Mouse (Mus musculus): ENCODE measurements around the gene Plekhb2. TPM values are rescaled to one million over a fixed set of nuclear protein-coding genes. Genes with fewer than 3 reads are reported as not detected.
A peak's percentile ranks its signal among the peaks of the same experiment; 100 is the strongest.

The Plekhb2 gene
- polyA plus RNA-seq, 1 experiment from 2014 or later, result 36.0 TPM

- WGBS, result 90% methylated on average over 8 of the region's 8 CpGs
- Histone ChIP-seq H3K9me3 (ENCODE audit: control insufficient read depth, low read length) (no peaks in the 10 kb centered on the region), H3K27ac (ENCODE audit: low read depth, low read length) (no peak overlapping the region), H3K4me2 (replicated peaks; ENCODE audit: low read depth, low read length) (no peak overlapping the region), H3K9ac (ENCODE audit: low read depth, low read length) (no peak overlapping the region), H3K27me3 (ENCODE audit: control insufficient read depth, insufficient read depth, low read length) (no peaks in the 10 kb centered on the region), H3K4me1 (ENCODE audit: control insufficient read depth, insufficient read depth, low read length) (no peaks in the 10 kb centered on the region), H3K4me3 (ENCODE audit: low read length) (no peak overlapping the region), H3K36me3 (ENCODE audit: control insufficient read depth, insufficient read depth, low read length) (no peaks in the 10 kb centered on the region; the same call in 1 of the 2 replicates)
- 0 out of 2 replicates have a peak, but pooled peaks have one; percentile 39 for ATAC-seq (ENCODE audit: low FRiP score, low TSS enrichment)
Measured at GRCm38 (mm10) chr1:34868391-34868790, 18.6 kb downstream of the Plekhb2 start.

- no peak for ATAC-seq (ENCODE audit: low FRiP score, low TSS enrichment)
- Histone ChIP-seq H3K27ac (ENCODE audit: low read depth, low read length) (no peak overlapping the region), H3K36me3 (ENCODE audit: control insufficient read depth, insufficient read depth, low read length) (no peaks in the 10 kb centered on the region; the same call in 1 of the 2 replicates), H3K9me3 (ENCODE audit: control insufficient read depth, low read length) (no peaks in the 10 kb centered on the region), H3K4me1 (ENCODE audit: control insufficient read depth, insufficient read depth, low read length) (no peaks in the 10 kb centered on the region), H3K4me3 (ENCODE audit: low read length) (no peak overlapping the region), H3K9ac (ENCODE audit: low read depth, low read length) (no peak overlapping the region), H3K4me2 (replicated peaks; ENCODE audit: low read depth, low read length) (no peak overlapping the region), H3K27me3 (ENCODE audit: control insufficient read depth, insufficient read depth, low read length) (no peaks in the 10 kb centered on the region)
- WGBS, result 97% methylated on average over 16 of the region's 16 CpGs
Measured at GRCm38 (mm10) chr1:34869231-34869630, 19.5 kb downstream of the Plekhb2 start.

- H3K27me3 ChIP-seq (ENCODE audit: control insufficient read depth, insufficient read depth, low read length), result no peaks in the 10 kb centered on the region
- no peak for ATAC-seq (ENCODE audit: low FRiP score, low TSS enrichment)
- H3K9ac ChIP-seq (ENCODE audit: low read depth, low read length), result no peak overlapping the region
- H3K9me3 ChIP-seq (ENCODE audit: control insufficient read depth, low read length), result no peaks in the 10 kb centered on the region
- 93% methylated on average over 9 of the region's 9 CpGs for WGBS
- no peak overlapping the region for H3K4me3 ChIP-seq (ENCODE audit: low read length)
- H3K36me3 ChIP-seq (ENCODE audit: control insufficient read depth, insufficient read depth, low read length), result no peaks in the 10 kb centered on the region
- H3K4me1 ChIP-seq (ENCODE audit: control insufficient read depth, insufficient read depth, low read length), result no peaks in the 10 kb centered on the region
- H3K4me2 ChIP-seq (replicated peaks; ENCODE audit: low read depth, low read length), result no peak overlapping the region
- no peak overlapping the region for H3K27ac ChIP-seq (ENCODE audit: low read depth, low read length)
Measured at GRCm38 (mm10) chr1:34871170-34871569, 21.4 kb downstream of the Plekhb2 start.

- Histone ChIP-seq H3K36me3 (ENCODE audit: control insufficient read depth, insufficient read depth, low read length) (no peaks in the 10 kb centered on the region), H3K27ac (ENCODE audit: low read depth, low read length) (no peak overlapping the region), H3K4me1 (ENCODE audit: control insufficient read depth, insufficient read depth, low read length) (no peaks in the 10 kb centered on the region), H3K9me3 (ENCODE audit: control insufficient read depth, low read length) (no peaks in the 10 kb centered on the region), H3K9ac (ENCODE audit: low read depth, low read length) (no peak overlapping the region), H3K4me3 (ENCODE audit: low read length) (no peak overlapping the region), H3K27me3 (ENCODE audit: control insufficient read depth, insufficient read depth, low read length) (no peaks in the 10 kb centered on the region), H3K4me2 (replicated peaks; ENCODE audit: low read depth, low read length) (no peak overlapping the region)
- WGBS, result 90% methylated on average over 5 of the region's 5 CpGs
- ATAC-seq (ENCODE audit: low FRiP score, low TSS enrichment), result no peak
Measured at GRCm38 (mm10) chr1:34873551-34873950, 23.8 kb downstream of the Plekhb2 start.

- WGBS, result 83% methylated on average over 6 of the region's 6 CpGs
- Histone ChIP-seq H3K9me3 (ENCODE audit: control insufficient read depth, low read length) (no peaks in the 10 kb centered on the region), H3K9ac (ENCODE audit: low read depth, low read length) (no peak overlapping the region), H3K4me2 (replicated peaks; ENCODE audit: low read depth, low read length) (no peak overlapping the region), H3K4me1 (ENCODE audit: control insufficient read depth, insufficient read depth, low read length) (no peaks in the 10 kb centered on the region), H3K4me3 (ENCODE audit: low read length) (no peak overlapping the region), H3K27me3 (ENCODE audit: control insufficient read depth, insufficient read depth, low read length) (no peaks in the 10 kb centered on the region), H3K27ac (ENCODE audit: low read depth, low read length) (no peak overlapping the region), H3K36me3 (ENCODE audit: control insufficient read depth, insufficient read depth, low read length) (no peaks in the 10 kb centered on the region)
- no peak for ATAC-seq (ENCODE audit: low FRiP score, low TSS enrichment)
Measured at GRCm38 (mm10) chr1:34879611-34880010, 29.8 kb downstream of the Plekhb2 start.

GRCm38 (mm10) chr1:34883776-34884175, 34.0 kb downstream of the Plekhb2 start:
- Histone ChIP-seq H3K27me3 (ENCODE audit: control insufficient read depth, insufficient read depth, low read length) (no peaks in the 10 kb centered on the region), H3K4me2 (replicated peaks; ENCODE audit: low read depth, low read length) (no peak overlapping the region), H3K9ac (ENCODE audit: low read depth, low read length) (no peak overlapping the region), H3K4me1 (ENCODE audit: control insufficient read depth, insufficient read depth, low read length) (no peaks in the 10 kb centered on the region), H3K27ac (ENCODE audit: low read depth, low read length) (no peak overlapping the region), H3K4me3 (ENCODE audit: low read length) (no peak overlapping the region), H3K36me3 (ENCODE audit: control insufficient read depth, insufficient read depth, low read length) (no peaks in the 10 kb centered on the region), H3K9me3 (ENCODE audit: control insufficient read depth, low read length) (no peaks in the 10 kb centered on the region)
- no peak for ATAC-seq (ENCODE audit: low FRiP score, low TSS enrichment)

- H3K27me3 ChIP-seq (ENCODE audit: control insufficient read depth, insufficient read depth, low read length), result no peaks in the 10 kb centered on the region
- peak; percentile 43; the same call in 1 of the 2 replicates for ATAC-seq (ENCODE audit: low FRiP score, low TSS enrichment)
- H3K4me3 ChIP-seq (ENCODE audit: low read length), result no peak overlapping the region
- H3K4me1 ChIP-seq (ENCODE audit: control insufficient read depth, insufficient read depth, low read length), result no peaks in the 10 kb centered on the region
- no peak overlapping the region for H3K27ac ChIP-seq (ENCODE audit: low read depth, low read length)
- no peak overlapping the region for H3K4me2 ChIP-seq (replicated peaks; ENCODE audit: low read depth, low read length)
- no peaks in the 10 kb centered on the region for H3K9me3 ChIP-seq (ENCODE audit: control insufficient read depth, low read length)
- no peak overlapping the region for H3K9ac ChIP-seq (ENCODE audit: low read depth, low read length)
- 54% methylated on average over 14 of the region's 14 CpGs for WGBS
- H3K36me3 ChIP-seq (ENCODE audit: control insufficient read depth, insufficient read depth, low read length), result no peaks in the 10 kb centered on the region
Measured at GRCm38 (mm10) chr1:34891559-34892289, 41.9 kb downstream of the Plekhb2 start.

- Histone ChIP-seq H3K4me3 (ENCODE audit: low read length) (no peak overlapping the region), H3K4me2 (replicated peaks; ENCODE audit: low read depth, low read length) (no peak overlapping the region), H3K9ac (ENCODE audit: low read depth, low read length) (no peak overlapping the region), H3K27me3 (ENCODE audit: control insufficient read depth, insufficient read depth, low read length) (no peaks in the 10 kb centered on the region), H3K36me3 (ENCODE audit: control insufficient read depth, insufficient read depth, low read length) (no peaks in the 10 kb centered on the region), H3K4me1 (ENCODE audit: control insufficient read depth, insufficient read depth, low read length) (no peaks in the 10 kb centered on the region), H3K9me3 (ENCODE audit: control insufficient read depth, low read length) (no peaks in the 10 kb centered on the region), H3K27ac (ENCODE audit: low read depth, low read length) (no peak overlapping the region)
- WGBS, result 74% methylated on average over 3 of the region's 3 CpGs
- no peak for ATAC-seq (ENCODE audit: low FRiP score, low TSS enrichment)
Measured at GRCm38 (mm10) chr1:34892466-34892865, 42.7 kb downstream of the Plekhb2 start.

- WGBS, result 78% methylated on average over 4 of the region's 4 CpGs
- H3K27ac ChIP-seq (ENCODE audit: low read depth, low read length), result no peak overlapping the region
- H3K9me3 ChIP-seq (ENCODE audit: control insufficient read depth, low read length), result no peaks in the 10 kb centered on the region
- no peak overlapping the region for H3K4me2 ChIP-seq (replicated peaks; ENCODE audit: low read depth, low read length)
- H3K4me1 ChIP-seq (ENCODE audit: control insufficient read depth, insufficient read depth, low read length), result no peaks in the 10 kb centered on the region
- H3K36me3 ChIP-seq (ENCODE audit: control insufficient read depth, insufficient read depth, low read length), result no peaks in the 10 kb centered on the region
- H3K4me3 ChIP-seq (ENCODE audit: low read length), result no peak overlapping the region
- no peak for ATAC-seq (ENCODE audit: low FRiP score, low TSS enrichment)
- no peak overlapping the region for H3K9ac ChIP-seq (ENCODE audit: low read depth, low read length)
- H3K27me3 ChIP-seq (ENCODE audit: control insufficient read depth, insufficient read depth, low read length), result no peaks in the 10 kb centered on the region
Measured at GRCm38 (mm10) chr1:34893331-34893730, 43.6 kb downstream of the Plekhb2 start.
